Mouse (Mus musculus) ES-Bruce4 (cell line): ENCODE measurements around the gene Serpina11.

Experiments used
- CTCF ChIP-seq: IDR thresholded peaks from one replicate; pipeline ENCODE4 v1.8.1; 2011; ENCODE audit warnings: low read depth, low read length
- EP300 ChIP-seq: IDR thresholded peaks from 2 replicates; pipeline ENCODE4 v1.6.1; 2011; ENCODE audit warnings: low read depth, low read length; ENCODE audit not compliant: insufficient read depth
- POLR2A ChIP-seq: IDR thresholded peaks from one replicate; pipeline ENCODE4 v1.8.1; 2011; ENCODE audit warnings: low read length; ENCODE audit not compliant: insufficient read depth

GRCm38 (mm10) chr12:104015280-104015679 is 25.5 kb upstream of the Serpina11 start:
- TF ChIP-seq POLR2A (no peak), CTCF (no peak), EP300 (no peak)
